Mouse (Mus musculus) C3H10T1/2 (cell line): Measurements from ENCODE around the gene Chm. TPM values are rescaled to one million over a fixed set of nuclear protein-coding genes. Genes with fewer than 3 reads are reported as not detected.

Experiments used
- polyA plus RNA-seq, 2 experiments: library from polyadenylated mRNA; unstranded; fragments of >200 nt; fragmentation: generic; extraction: Trizol; gene quantifications; one replicate each; pipeline ENCODE4 v1.2.1; 2012; ENCODE audit warnings: missing spikeins in 2 of 2

Gene Chm
- polyA plus RNA-seq, result under 1 TPM; 0.07 to 0.84 TPM

GRCm38 (mm10) chrX:113185230-113185985 is at the start of gene Chm:
Chm (minus strand) TSS chrX:113185517.

Other genes starting within 250 kb of the Chm start
- gene Dach2, start 112.0 kb upstream of the Chm start, polyA plus RNA-seq, result not detected